Comparison of ENCODE assay signal across 10 mouse cellular contexts in genomic region chr4:94900744-94901143, GRCm38 (mm10). TPM values are rescaled to one million over a fixed set of nuclear protein-coding genes. Genes with fewer than 3 reads are reported as not detected.
DNase-seq lines count a peak whose midpoint lies in the region; ATAC-seq and TF ChIP-seq lines count a peak whose summit lies in the region.
"Had no signal": no experiment of that assay in that cellular context is flagged by ENCODE, and none has a peak within 500 bp of the region (broad histone marks: within the 10 kb centered on the region; RNA-seq: fewer than 3 reads in every experiment).

No protein-coding gene starts in this region.

- no peak overlapping the region for H3K4me2 ChIP-seq in kidney, embryonic 15.5 days
- H3K4me2 ChIP-seq: embryonic facial prominence, embryonic 13.5 days had no signal

- no peak overlapping the region for H3K9ac ChIP-seq in kidney, embryonic 15.5 days
- H3K9ac ChIP-seq in ES-E14 (ENCODE audit: insufficient read depth, low read depth, low read length, poor library complexity, severe bottlenecking): no peak overlapping the region
- H3K9ac ChIP-seq: embryonic facial prominence, embryonic 13.5 days had no signal

- H3K27ac ChIP-seq in kidney, adult 2 months (ENCODE audit: insufficient read depth, low read depth, low read length): no peak overlapping the region
- H3K27ac ChIP-seq in kidney, embryonic 15.5 days: no peak overlapping the region
- no peak overlapping the region for H3K27ac ChIP-seq in ES-E14 (ENCODE audit: insufficient read depth, low read depth, low read length, poor library complexity, severe bottlenecking)
- H3K27ac ChIP-seq: embryonic facial prominence, embryonic 13.5 days had no signal

- no peaks in the 10 kb centered on the region for H3K27me3 ChIP-seq in kidney, adult 2 months (replicated peaks; ENCODE audit: control insufficient read depth, insufficient read depth, low read length)
- H3K27me3 ChIP-seq in kidney, embryonic 15.5 days: no peaks in the 10 kb centered on the region
- H3K27me3 ChIP-seq: embryonic facial prominence, embryonic 13.5 days had no signal

- no peaks in the 10 kb centered on the region for H3K9me3 ChIP-seq in kidney, embryonic 15.5 days (replicated peaks)
- no peaks in the 10 kb centered on the region for H3K9me3 ChIP-seq in ES-E14 (ENCODE audit: control insufficient read depth, insufficient read depth, low read depth, low read length)
- H3K9me3 ChIP-seq: embryonic facial prominence, embryonic 13.5 days had no signal

- TF ChIP-seq POLR2A in kidney, adult 2 months (IDR thresholded peaks at IDR 0.05; ENCODE audit: low read depth, low read length): no peak

- no peak for ATAC-seq in kidney, embryonic 15.5 days (replicated peaks; ENCODE audit: low FRiP score)

- no peaks in the 10 kb centered on the region for H3K36me3 ChIP-seq in kidney, adult 2 months (ENCODE audit: control insufficient read depth, insufficient read depth, low read length)
- H3K36me3 ChIP-seq in kidney, embryonic 15.5 days: no peaks in the 10 kb centered on the region
- no peaks in the 10 kb centered on the region for H3K36me3 ChIP-seq in ES-E14 (ENCODE audit: control insufficient read depth, insufficient read depth, low read length, poor library complexity, severe bottlenecking)
- H3K36me3 ChIP-seq: embryonic facial prominence, embryonic 13.5 days had no signal

- H3K4me3 ChIP-seq in kidney, adult 2 months (ENCODE audit: insufficient read depth, low read depth, low read length): no peak overlapping the region
- no peak overlapping the region for H3K4me3 ChIP-seq in kidney, embryonic 15.5 days (replicated peaks)
- H3K4me3 ChIP-seq in ES-E14 (ENCODE audit: insufficient read depth in 1 of 2, low read depth in 1 of 2, low read length in 2 of 2, poor library complexity in 1 of 2, severe bottlenecking in 1 of 2): no peak overlapping the region
- H3K4me3 ChIP-seq: embryonic facial prominence, embryonic 13.5 days had no signal

- in situ Hi-C loops in ES-E14 (cut with MboI; ENCODE audit: low sequenced_read_pairs in 2 of 2, unreplicated experiment in 2 of 2): loop anchor here in 1 of 2 experiments (25.0 kb wide), 1 partner anchor 213 kb away; no protein-coding TSS in a partner anchor

- DNase-seq in kidney, adult 2 months: peak; percentile 53
- DNase-seq in ES-E14 (ENCODE audit: low read depth, low spot score) (peak; percentile 38), ZHBTc4 (ENCODE audit: low read depth, low spot score) (peak; percentile 53)
- DNase-seq in large intestine, adult 2 months (ENCODE audit: low read depth, low spot score): peak; percentile 6
- no peak for DNase-seq in urinary bladder, postnatal 36 days (ENCODE audit: low spot score in 2 of 2)
- DNase-seq in urinary bladder, adult 2 months (ENCODE audit: low spot score): no peak
- no peak for DNase-seq in neural tube, embryonic 10.5 days (ENCODE audit: extremely low spot score, low spot score)

- TF ChIP-seq CTCF in kidney, adult 2 months (conservative IDR thresholded peaks at IDR 0.05; ENCODE audit: insufficient read depth, insufficient read length, low read depth, low read length): no peak

- no peaks in the 10 kb centered on the region for H3K4me1 ChIP-seq in kidney, adult 2 months (ENCODE audit: control insufficient read depth, insufficient read depth, low read length)
- no peaks in the 10 kb centered on the region for H3K4me1 ChIP-seq in kidney, embryonic 15.5 days
- H3K4me1 ChIP-seq in ES-E14 (ENCODE audit: control insufficient read depth in 2 of 2, insufficient read depth in 2 of 2, low read length in 2 of 2, poor library complexity in 1 of 2): no peaks in the 10 kb centered on the region
- H3K4me1 ChIP-seq: embryonic facial prominence, embryonic 13.5 days had no signal

- WGBS in kidney, adult 2 months: 20% methylated on average over 2 of the region's 2 CpGs
- 24% methylated on average over 2 of the region's 2 CpGs for WGBS in kidney, embryonic 15.5 days
- WGBS in large intestine, adult 2 months: 15% methylated on average over 2 of the region's 2 CpGs

TF ChIP-seq in ES-E14, 5 proteins besides CTCF, POLR2A, EP300 and RAD21:
- no peak for TF ChIP-seq ZNF384 (IDR thresholded peaks at IDR 0.05; ENCODE audit: low read depth, low read length)
- no peak for TF ChIP-seq HCFC1 (IDR thresholded peaks at IDR 0.05; ENCODE audit: borderline replicate concordance, insufficient read depth, low read length)
- no peak for TF ChIP-seq CHD2 (IDR thresholded peaks at IDR 0.05; ENCODE audit: low read depth, low read length)
- TF ChIP-seq MAFK (IDR thresholded peaks at IDR 0.05; ENCODE audit: insufficient read depth, low read depth, low read length): no peak
- TF ChIP-seq ZC3H11A (IDR thresholded peaks at IDR 0.05; ENCODE audit: borderline replicate concordance, low read depth, low read length): peak; percentile 83
TF ChIP-seq in ES-E14: peak in this region for 1.

RNA-seq across cellular contexts. Expression of gene Eqtn, which starts 27.9 kb away (rescaled TPM):
- 0.09 and 0.18 TPM in 2 replicates for polyA plus RNA-seq in kidney, adult 2 months (2012; rRNA removed)
- not detected in 2 replicates for polyA plus RNA-seq in kidney, embryonic 15.5 days (2015; fragmentation: Nextera tagmentation; extraction: Ambion mirVana)
- 0.21 and 0.36 TPM in 2 replicates for total RNA-seq in ES-E14 (2012; rRNA removed)
- polyA plus RNA-seq in large intestine, adult 2 months (2012; rRNA removed): not detected in 2 replicates
- 0.40 and 0.72 TPM in 2 replicates for polyA plus RNA-seq in urinary bladder, adult 2 months (2012; rRNA removed)
- polyA plus RNA-seq: embryonic facial prominence, embryonic 13.5 days; neural tube, embryonic 11.5 days had no signal

Comparison
In these comparisons a context has a peak if more than half of its experiments do, and no peak if none do; other contexts are left out.
1. DNase-seq: peak in kidney, adult 2 months (single experiment), ES-E14 (single experiment), ZHBTc4 (single experiment) and large intestine, adult 2 months (single experiment); none in urinary bladder, postnatal 36 days (0 of 2), urinary bladder, adult 2 months (single experiment) and neural tube, embryonic 10.5 days (single experiment).